Mouse (Mus musculus) hindbrain, postnatal 0 days (tissue): Measurements from ENCODE around the gene Picalm. TPM values are rescaled to one million over a fixed set of nuclear protein-coding genes. Genes with fewer than 3 reads are reported as not detected.

Source experiments
- ATAC-seq: fragments of 200-750 bp; cut with Nextera tagmentation; 2 replicates; pipeline ENCODE4 v1.8.0; 2017; ENCODE audit warnings: mild to moderate bottlenecking, moderate TSS enrichment, moderate library complexity
- DNase-seq: peaks from one replicate; pipeline ENCODE4 v3.0.0-alpha.2; 2015; ENCODE audit warnings: low spot score
- H3K27ac ChIP-seq: fragments of 300-500 bp; sonication (generic); 2 replicates; pipeline ENCODE4 v1.5.1; 2014; ENCODE audit warnings: mild to moderate bottlenecking
- H3K27me3 ChIP-seq: fragments of 300-500 bp; sonication (generic); 2 replicates; pipeline ENCODE4 v1.6.1; 2014; ENCODE audit warnings: low read length, mixed read lengths; ENCODE audit not compliant: insufficient read depth
- H3K36me3 ChIP-seq: fragments of 300-500 bp; sonication (generic); 2 replicates; pipeline ENCODE4 v1.6.1; 2014; ENCODE audit warnings: low read length, mixed read lengths; ENCODE audit not compliant: insufficient read depth
- H3K4me1 ChIP-seq: fragments of 300-500 bp; sonication (generic); 2 replicates; pipeline ENCODE4 v1.6.1; 2014; ENCODE audit warnings: antibody characterized with exemption, low read length, mixed read lengths; ENCODE audit not compliant: insufficient read depth
- H3K4me2 ChIP-seq: fragments of 300-500 bp; sonication (generic); 2 replicates; pipeline ENCODE4 v1.6.1; 2014; ENCODE audit warnings: low read depth, mild to moderate bottlenecking, low read length, moderate library complexity, mixed read lengths
- H3K4me3 ChIP-seq: fragments of 300-500 bp; sonication (generic); 2 replicates; pipeline ENCODE4 v1.5.1; 2014; ENCODE audit warnings: low read length
- H3K9ac ChIP-seq: fragments of 300-500 bp; sonication (generic); replicated peaks from 2 replicates; pipeline ENCODE4 v1.6.1; 2014; ENCODE audit warnings: mild to moderate bottlenecking, low read length, moderate library complexity, mixed read lengths
- H3K9me3 ChIP-seq: fragments of 300-500 bp; sonication (generic); 2 replicates; pipeline ENCODE4 v1.6.1; 2016; ENCODE audit warnings: low read length, mixed read lengths
- CTCF ChIP-seq: IDR thresholded peaks from 2 replicates; pipeline ENCODE4 v1.5.1; 2016; ENCODE audit warnings: antibody characterized with exemption, control low read depth, low read depth
- whole genome bisulfite sequencing: fragments of 180-500 bp; shearing (Covaris S2); extraction: QIAGEN DNeasy Blood & Tissue Kit; methylation state at CpG from one replicate; pipeline ENCODE4 v1.1.7; 2014; 5-methylcytosine and 5-hydroxymethylcytosine counted together
- polyA plus RNA-seq: library from polyadenylated mRNA; unstranded; fragments of >200 nt; fragmentation: Nextera tagmentation; extraction: Ambion mirVana; gene quantifications from 2 replicates; pipeline ENCODE4 v1.2.1, GENCODE M21; 2015
- total RNA-seq: library from RNA; depleted of rRNA; stranded (reverse); fragments of >200 nt; gene quantifications from 2 replicates; pipeline ENCODE4 v1.2.3, GENCODE M21; 2014; rRNA removed

The Picalm gene
- total and polyA plus RNA-seq, 2 experiments from 2014 or later, result 22.4 to 141 TPM

GRCm38 (mm10) chr7:90236289-90236905, 106.4 kb downstream of the Picalm start:
- Histone ChIP-seq H3K27me3 (no peaks in the 10 kb centered on the region), H3K9me3 (no peaks in the 10 kb centered on the region), H3K9ac (no peak overlapping the region), H3K4me2 (no peak overlapping the region), H3K36me3 (no peaks in the 10 kb centered on the region), H3K4me3 (no peak overlapping the region), H3K27ac (no peak overlapping the region), H3K4me1 (no peaks in the 10 kb centered on the region)
- no peak for TF ChIP-seq CTCF
- DNase-seq (no peak), ATAC-seq (no peak)
- 51% methylated on average over 4 of the region's 4 CpGs for WGBS

- Histone ChIP-seq H3K9ac (no peak overlapping the region), H3K27me3 (no peaks in the 10 kb centered on the region), H3K4me2 (no peak overlapping the region), H3K4me1 (no peaks in the 10 kb centered on the region), H3K9me3 (no peaks in the 10 kb centered on the region), H3K36me3 (no peaks in the 10 kb centered on the region), H3K4me3 (no peak overlapping the region), H3K27ac (no peak overlapping the region)
- ATAC-seq, result no peak
- TF ChIP-seq CTCF, result no peak
- DNase-seq, result no peak
- WGBS, result 87% methylated on average over 6 of the region's 6 CpGs
Observed at GRCm38 (mm10) chr7:90243151-90243550, 113.1 kb downstream of the Picalm start.

- H3K4me2 ChIP-seq, result no peak overlapping the region
- H3K27ac ChIP-seq, result no peak overlapping the region
- H3K4me1 ChIP-seq, result no peaks in the 10 kb centered on the region
- DNase-seq (no peak), ATAC-seq (no peak)
- no peaks in the 10 kb centered on the region for H3K9me3 ChIP-seq
- no peaks in the 10 kb centered on the region for H3K36me3 ChIP-seq
- no peak for TF ChIP-seq CTCF
- no peaks in the 10 kb centered on the region for H3K27me3 ChIP-seq
- no peak overlapping the region for H3K9ac ChIP-seq
- WGBS, result 81% methylated on average over 5 of the region's 5 CpGs
- H3K4me3 ChIP-seq, result no peak overlapping the region
Observed at GRCm38 (mm10) chr7:90243643-90244042, 113.6 kb downstream of the Picalm start.

GRCm38 (mm10) chr7:90252946-90253345, 122.9 kb downstream of the Picalm start:
- H3K27me3 ChIP-seq, result no peaks in the 10 kb centered on the region
- no peaks in the 10 kb centered on the region for H3K36me3 ChIP-seq
- no peak overlapping the region for H3K4me3 ChIP-seq
- H3K9ac ChIP-seq, result no peak overlapping the region
- no peak overlapping the region for H3K4me2 ChIP-seq
- no peak for ATAC-seq
- TF ChIP-seq CTCF, result peak; percentile 32; the same call in 1 of the 2 replicates
- DNase-seq, result no peak
- no peak overlapping the region for H3K27ac ChIP-seq
- no peaks in the 10 kb centered on the region for H3K4me1 ChIP-seq
- WGBS, result 79% methylated on average over 5 of the region's 5 CpGs
- no peaks in the 10 kb centered on the region for H3K9me3 ChIP-seq

- 93% methylated on average over 2 of the region's 2 CpGs for WGBS
- Histone ChIP-seq H3K36me3 (no peaks in the 10 kb centered on the region), H3K4me1 (no peaks in the 10 kb centered on the region), H3K27ac (no peak overlapping the region), H3K9me3 (no peaks in the 10 kb centered on the region), H3K9ac (no peak overlapping the region), H3K27me3 (no peaks in the 10 kb centered on the region), H3K4me2 (no peak overlapping the region), H3K4me3 (no peak overlapping the region)
- ATAC-seq (no peak), DNase-seq (no peak)
- no peak for TF ChIP-seq CTCF
Observed at GRCm38 (mm10) chr7:90258701-90259100, 128.7 kb downstream of the Picalm start.

- Histone ChIP-seq H3K9me3 (no peaks in the 10 kb centered on the region), H3K27ac (no peak overlapping the region), H3K9ac (no peak overlapping the region), H3K4me2 (no peak overlapping the region), H3K4me3 (no peak overlapping the region), H3K36me3 (no peaks in the 10 kb centered on the region), H3K4me1 (no peaks in the 10 kb centered on the region), H3K27me3 (no peaks in the 10 kb centered on the region)
- TF ChIP-seq CTCF, result no peak
- DNase-seq, result no peak
- WGBS, result 86% methylated on average over 2 of the region's 2 CpGs
- ATAC-seq, result no peak
Observed at GRCm38 (mm10) chr7:90259899-90260298, 129.9 kb downstream of the Picalm start.

- 16% methylated on average over 7 of the region's 7 CpGs for WGBS
- ATAC-seq, result no peak
- DNase-seq, result peak; percentile 28
- no peak for TF ChIP-seq CTCF
- Histone ChIP-seq H3K4me1 (no peaks in the 10 kb centered on the region), H3K4me3 (no peak overlapping the region), H3K9ac (no peak overlapping the region), H3K9me3 (no peaks in the 10 kb centered on the region), H3K4me2 (no peak overlapping the region), H3K27ac (0 out of 2 replicates have a peak overlapping the region, but pooled peaks have one; percentile 22), H3K27me3 (no peaks in the 10 kb centered on the region), H3K36me3 (no peaks in the 10 kb centered on the region)
Observed at GRCm38 (mm10) chr7:90261902-90262599, 132.0 kb downstream of the Picalm start.

Other genes with a start within 250 kb of the Picalm start
- gene Ccdc81, start 226.6 kb upstream of the Picalm start, total RNA-seq, result 0.42 and 1.1 TPM in 2 replicates
- 0.71 and 0.76 TPM in 2 replicates for gene Ccdc81, start 226.6 kb upstream of the Picalm start, polyA plus RNA-seq
- 53.0 and 64.4 TPM in 2 replicates for gene Hikeshi, start 189.0 kb upstream of the Picalm start, total RNA-seq
- gene Hikeshi, start 189.0 kb upstream of the Picalm start, polyA plus RNA-seq, result 139 and 144 TPM in 2 replicates
- 9.5 and 21.9 TPM in 2 replicates for gene Eed, start 149.2 kb upstream of the Picalm start, total RNA-seq
- 20.6 and 23.2 TPM in 2 replicates for gene Eed, start 149.2 kb upstream of the Picalm start, polyA plus RNA-seq
- not detected in 2 replicates for gene Ccdc83, start 135.6 kb downstream of the Picalm start, total RNA-seq
- gene Ccdc83, start 135.6 kb downstream of the Picalm start, polyA plus RNA-seq, result not detected in 2 replicates
- 7.3 and 20.1 TPM in 2 replicates for gene Sytl2, start 172.0 kb downstream of the Picalm start, total RNA-seq
- 11.4 TPM in 2 replicates for gene Sytl2, start 172.0 kb downstream of the Picalm start, polyA plus RNA-seq